Mouse (Mus musculus) c-Kit-positive CD71-negative TER-119-negative erythroid progenitor cells, embryonic 14.5 days (primary cell): ENCODE measurements around the gene Bpgm.
A peak's percentile ranks its signal among the peaks of the same experiment; 100 is the strongest.

Source experiments
- DNase-seq: peaks from one replicate; pipeline ENCODE4 v3.0.0-alpha.2; 2013; ENCODE audit warnings: low read depth

The Bpgm gene

GRCm38 (mm10) chr6:34483811-34484210 lies 7.8 kb downstream of the Bpgm start:
- DNase-seq: no peak

GRCm38 (mm10) chr6:34486071-34486626 lies 10.1 kb downstream of the Bpgm start:
- DNase-seq: no peak

GRCm38 (mm10) chr6:34493327-34494095 lies 17.5 kb downstream of the Bpgm start:
- no peak for DNase-seq

- DNase-seq: no peak
Measured at GRCm38 (mm10) chr6:34495140-34495551, 19.1 kb downstream of the Bpgm start.

GRCm38 (mm10) chr6:34497991-34498625 lies 22.1 kb downstream of the Bpgm start:
- DNase-seq: no peak

GRCm38 (mm10) chr6:34502291-34502690 lies 26.3 kb downstream of the Bpgm start:
- no peak for DNase-seq

- no peak for DNase-seq
Measured at GRCm38 (mm10) chr6:34505957-34506356, 29.9 kb downstream of the Bpgm start.

- no peak for DNase-seq
Measured at GRCm38 (mm10) chr6:34507581-34507980, 31.6 kb downstream of the Bpgm start.

- no peak for DNase-seq
Measured at GRCm38 (mm10) chr6:34508016-34508415, 32.0 kb downstream of the Bpgm start.

- no peak for DNase-seq
Measured at GRCm38 (mm10) chr6:34510277-34510676, 34.3 kb downstream of the Bpgm start.

GRCm38 (mm10) chr6:34511410-34511809 lies 35.4 kb downstream of the Bpgm start:
- DNase-seq: peak; percentile 34

- no peak for DNase-seq
Measured at GRCm38 (mm10) chr6:34512741-34513140, 36.7 kb downstream of the Bpgm start.

- DNase-seq: no peak
Measured at GRCm38 (mm10) chr6:34514655-34515054, 38.6 kb downstream of the Bpgm start.

- no peak for DNase-seq
Measured at GRCm38 (mm10) chr6:34515098-34515782, 39.2 kb downstream of the Bpgm start.

GRCm38 (mm10) chr6:34515783-34516099 lies 39.7 kb downstream of the Bpgm start:
- DNase-seq: no peak

- DNase-seq: no peak
Measured at GRCm38 (mm10) chr6:34517750-34518149, 41.7 kb downstream of the Bpgm start.

GRCm38 (mm10) chr6:34519087-34519486 lies 43.1 kb downstream of the Bpgm start:
- no peak for DNase-seq

GRCm38 (mm10) chr6:34520491-34520890 lies 44.5 kb downstream of the Bpgm start:
- DNase-seq: no peak

GRCm38 (mm10) chr6:34520912-34521311 lies 44.9 kb downstream of the Bpgm start:
- DNase-seq: no peak

- DNase-seq: no peak
Measured at GRCm38 (mm10) chr6:34523476-34523875, 47.5 kb downstream of the Bpgm start.

- no peak for DNase-seq
Measured at GRCm38 (mm10) chr6:34525499-34525924, 49.5 kb downstream of the Bpgm start.

GRCm38 (mm10) chr6:34525927-34526326 lies 49.9 kb downstream of the Bpgm start:
- DNase-seq: no peak

GRCm38 (mm10) chr6:34526389-34526788 lies 50.4 kb downstream of the Bpgm start:
- DNase-seq: no peak
